Mouse (Mus musculus) intestine, postnatal 0 days (tissue): ENCODE measurements around the gene Edn1. TPM values are rescaled to one million over a fixed set of nuclear protein-coding genes. Genes with fewer than 3 reads are reported as not detected.

Experiments
- ATAC-seq: fragments of 200-750 bp; cut with Nextera tagmentation; 2 replicates; pipeline ENCODE4 v1.8.0; 2017; ENCODE audit warnings: mild to moderate bottlenecking, moderate TSS enrichment, moderate library complexity
- H3K27ac ChIP-seq: fragments of 300-500 bp; sonication (generic); 2 replicates; pipeline ENCODE4 v1.5.1; 2014; ENCODE audit warnings: mild to moderate bottlenecking, low read depth, low read length, moderate library complexity
- H3K27me3 ChIP-seq: fragments of 300-500 bp; sonication (generic); replicated peaks from 2 replicates; pipeline ENCODE4 v1.6.1; 2014; ENCODE audit warnings: low read length, mixed read lengths; ENCODE audit not compliant: control insufficient read depth, insufficient read depth
- H3K36me3 ChIP-seq: fragments of 300-500 bp; sonication (generic); 2 replicates; pipeline ENCODE4 v1.6.1; 2014; ENCODE audit warnings: mild to moderate bottlenecking, moderate library complexity; ENCODE audit not compliant: control insufficient read depth, insufficient read depth
- H3K4me1 ChIP-seq: fragments of 300-500 bp; sonication (generic); replicated peaks from 2 replicates; pipeline ENCODE4 v1.6.1; 2014; ENCODE audit warnings: antibody characterized with exemption, low read length, mixed read lengths; ENCODE audit not compliant: control insufficient read depth, insufficient read depth
- H3K4me2 ChIP-seq: fragments of 300-500 bp; sonication (generic); replicated peaks from 2 replicates; pipeline ENCODE4 v1.6.1; 2014; ENCODE audit warnings: low read depth, mild to moderate bottlenecking, moderate library complexity
- H3K4me3 ChIP-seq: fragments of 300-500 bp; sonication (generic); 2 replicates; pipeline ENCODE4 v1.5.1; 2014; ENCODE audit warnings: low read depth, low read length
- H3K9ac ChIP-seq: fragments of 300-500 bp; sonication (generic); 2 replicates; pipeline ENCODE4 v1.6.1; 2014; ENCODE audit warnings: mild to moderate bottlenecking, low read depth, low read length
- H3K9me3 ChIP-seq: fragments of 300-500 bp; sonication (generic); 2 replicates; pipeline ENCODE4 v1.6.1; 2016; ENCODE audit warnings: mixed run types; ENCODE audit not compliant: control insufficient read depth
- CTCF ChIP-seq: sonication (generic); IDR thresholded peaks from 2 replicates; pipeline ENCODE4 v1.5.1; 2016; ENCODE audit warnings: low read depth, mild to moderate bottlenecking, control low read depth, antibody characterized with exemption, moderate library complexity
- WGBS: fragments of 180-500 bp; shearing (Covaris S2); extraction: QIAGEN DNeasy Blood & Tissue Kit; methylation state at CpG from one replicate; pipeline ENCODE4 v1.1.7; 2014; 5-methylcytosine and 5-hydroxymethylcytosine counted together
- polyA plus RNA-seq: library from polyadenylated mRNA; unstranded; fragments of >200 nt; fragmentation: Nextera tagmentation; extraction: Ambion mirVana; gene quantifications from 2 replicates; pipeline ENCODE4 v1.2.1, GENCODE M21; 2015

Gene Edn1
- polyA plus RNA-seq, 1 experiment from 2014 or later: 4.4 TPM

DNA sequence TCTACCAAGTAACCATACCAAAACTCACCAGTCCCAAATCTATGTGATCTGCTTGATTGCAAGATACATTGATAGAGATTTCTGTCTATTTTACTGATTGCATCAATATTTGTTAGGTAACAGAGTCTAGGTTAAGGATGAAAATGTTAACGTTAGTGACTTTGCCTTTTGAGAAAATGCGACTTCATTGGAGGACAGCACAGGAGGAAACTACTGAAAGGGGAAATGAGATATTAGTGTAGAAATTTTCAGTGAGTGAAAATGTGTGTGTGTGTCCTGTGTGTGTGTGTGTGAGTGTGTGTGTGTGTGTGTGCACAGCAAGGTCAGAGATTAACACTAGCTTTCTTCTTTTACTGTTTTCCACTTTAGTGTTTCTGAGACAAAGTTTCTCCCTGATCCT, 29.8 kb downstream of the Edn1 start:
- TF ChIP-seq CTCF: no peak
- ATAC-seq: no peak
- H3K27ac ChIP-seq: no peak overlapping the region
- H3K4me3 ChIP-seq: no peak overlapping the region
- no peak overlapping the region for H3K9ac ChIP-seq
- H3K36me3 ChIP-seq: no peaks in the 10 kb centered on the region
- WGBS: 90% methylated on average over 2 of the region's 2 CpGs
- no peak overlapping the region for H3K4me2 ChIP-seq
- no peaks in the 10 kb centered on the region for H3K4me1 ChIP-seq
- no peaks in the 10 kb centered on the region for H3K9me3 ChIP-seq
- H3K27me3 ChIP-seq: no peaks in the 10 kb centered on the region

- H3K4me3 ChIP-seq: no peak overlapping the region
- H3K4me2 ChIP-seq: no peak overlapping the region
- 85% methylated on average over 3 of the region's 3 CpGs for WGBS
- no peaks in the 10 kb centered on the region for H3K36me3 ChIP-seq
- no peaks in the 10 kb centered on the region for H3K27me3 ChIP-seq
- no peak overlapping the region for H3K27ac ChIP-seq
- no peaks in the 10 kb centered on the region for H3K4me1 ChIP-seq
- H3K9ac ChIP-seq: no peak overlapping the region
- TF ChIP-seq CTCF: no peak
- no peak for ATAC-seq
- no peaks in the 10 kb centered on the region for H3K9me3 ChIP-seq
These were observed 33.7 kb downstream of the Edn1 start for GRCm38 (mm10) chr13:42334981-42335380.

DNA sequence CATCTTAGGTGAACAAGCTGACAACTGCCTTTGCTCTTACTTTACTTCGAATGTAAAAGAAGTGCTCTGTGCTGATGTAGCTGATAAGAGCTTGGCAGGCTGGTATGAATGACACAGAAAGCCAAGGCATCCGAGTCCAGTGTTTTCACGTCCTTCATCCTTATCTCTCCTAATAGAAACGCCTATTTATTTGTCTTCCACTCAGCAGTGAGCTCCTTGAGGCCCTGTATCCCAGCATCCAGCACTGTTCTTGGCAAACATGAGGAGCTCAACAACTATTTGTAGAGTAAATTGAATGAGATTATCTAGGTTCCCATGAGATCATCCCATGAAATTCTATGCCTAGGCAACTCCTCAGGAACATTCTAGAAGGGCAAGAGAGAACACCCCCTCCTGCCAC, 35.1 kb downstream of the Edn1 start:
- Histone ChIP-seq H3K36me3 (no peaks in the 10 kb centered on the region), H3K9ac (no peak overlapping the region), H3K4me3 (no peak overlapping the region), H3K4me2 (no peak overlapping the region), H3K4me1 (no peaks in the 10 kb centered on the region; the same call in 1 of the 2 replicates), H3K9me3 (no peaks in the 10 kb centered on the region), H3K27ac (no peak overlapping the region), H3K27me3 (no peaks in the 10 kb centered on the region)
- 24% methylated on average over 4 of the region's 4 CpGs for WGBS
- TF ChIP-seq CTCF: no peak
- no peak for ATAC-seq

- Histone ChIP-seq H3K4me2 (no peak overlapping the region), H3K4me3 (no peak overlapping the region), H3K27me3 (no peaks in the 10 kb centered on the region), H3K27ac (no peak overlapping the region), H3K9me3 (no peaks in the 10 kb centered on the region), H3K9ac (no peak overlapping the region), H3K36me3 (no peaks in the 10 kb centered on the region), H3K4me1 (no peaks in the 10 kb centered on the region; the same call in 1 of the 2 replicates)
- 84% methylated on average over 2 of the region's 2 CpGs for WGBS
- no peak for TF ChIP-seq CTCF
- ATAC-seq: no peak
These were observed 35.8 kb downstream of the Edn1 start for GRCm38 (mm10) chr13:42337072-42337471.

- H3K9ac ChIP-seq: no peak overlapping the region
- no peak overlapping the region for H3K4me2 ChIP-seq
- H3K27ac ChIP-seq: no peak overlapping the region
- H3K36me3 ChIP-seq: no peaks in the 10 kb centered on the region
- H3K4me1 ChIP-seq: no peaks in the 10 kb centered on the region; the same call in 1 of the 2 replicates
- ATAC-seq: no peak
- WGBS: 73% methylated on average over 2 of the region's 2 CpGs
- no peak for TF ChIP-seq CTCF
- H3K9me3 ChIP-seq: no peaks in the 10 kb centered on the region
- H3K27me3 ChIP-seq: no peaks in the 10 kb centered on the region
- no peak overlapping the region for H3K4me3 ChIP-seq
These were observed 38.2 kb downstream of the Edn1 start for GRCm38 (mm10) chr13:42339466-42339865.

- Histone ChIP-seq H3K9ac (no peak overlapping the region), H3K9me3 (no peaks in the 10 kb centered on the region), H3K4me3 (no peak overlapping the region), H3K4me2 (no peak overlapping the region), H3K27me3 (no peaks in the 10 kb centered on the region), H3K27ac (no peak overlapping the region), H3K4me1 (no peaks in the 10 kb centered on the region; the same call in 1 of the 2 replicates), H3K36me3 (no peaks in the 10 kb centered on the region)
- 31% methylated on average over 2 of the region's 2 CpGs for WGBS
- ATAC-seq: peak; percentile 81
- TF ChIP-seq CTCF: no peak
These were observed 40.7 kb downstream of the Edn1 start for GRCm38 (mm10) chr13:42341871-42342532.
